Mouse (Mus musculus): ENCODE data around the gene Sytl2.

Gene Sytl2

DNA sequence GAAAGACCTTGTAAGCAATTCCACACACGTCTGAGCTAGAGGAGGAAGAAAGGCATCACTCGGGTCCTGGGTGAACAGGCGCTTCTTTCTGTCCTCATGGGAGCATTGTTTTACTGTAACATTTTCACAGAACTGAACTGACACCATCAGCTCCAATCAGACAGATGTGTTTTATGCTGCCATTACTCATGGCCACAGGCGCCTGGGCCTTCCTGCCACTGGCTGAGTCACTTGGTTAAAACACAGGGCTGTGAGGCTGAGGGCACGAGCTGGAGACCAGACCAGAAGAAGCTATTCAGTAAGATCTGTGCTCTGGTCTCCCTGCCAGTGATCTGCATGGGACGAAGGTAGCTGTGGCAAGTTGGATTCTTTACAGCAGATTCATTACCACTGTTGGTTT is 6.0 kb downstream of the Sytl2 start:
- DNase-seq (ENCODE audit: low read depth, low spot score): no peak

DNA sequence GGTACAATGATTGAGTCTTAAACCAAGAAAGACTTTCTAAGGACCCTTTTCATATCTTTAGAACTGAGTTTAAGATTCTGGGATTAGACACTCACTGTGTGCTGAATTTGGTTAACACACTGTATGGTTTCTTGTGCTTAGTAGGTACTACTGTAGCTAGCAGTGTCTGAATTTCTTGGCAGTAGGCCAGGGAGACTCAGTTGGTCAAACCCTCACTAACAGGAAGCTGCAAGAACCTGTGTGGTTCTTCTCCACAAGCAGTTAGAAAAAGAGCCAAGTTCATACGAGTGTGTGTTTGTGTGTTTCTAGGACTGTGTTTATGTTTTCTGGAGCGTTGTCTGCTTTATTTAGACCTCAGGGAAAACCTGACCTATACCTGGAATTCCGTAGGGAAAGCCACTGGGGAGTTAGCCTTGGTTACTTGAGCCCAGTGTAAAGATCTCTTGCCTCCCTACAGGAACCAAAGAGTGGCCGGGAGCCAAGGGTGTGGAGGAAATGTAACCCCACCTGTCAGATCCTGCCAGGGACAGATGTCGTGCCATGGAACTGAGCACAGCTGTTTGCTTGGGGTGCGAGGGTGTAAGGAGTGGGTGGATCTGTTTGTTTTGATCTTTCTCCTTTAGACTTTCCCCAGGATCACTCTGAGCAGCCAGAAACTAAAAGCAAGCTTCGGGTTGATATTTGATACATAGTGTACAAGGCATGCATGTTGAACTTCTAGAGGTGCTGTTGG is 10.3 kb downstream of the Sytl2 start:
- DNase-seq (ENCODE audit: low read depth, low spot score): no peak

DNA sequence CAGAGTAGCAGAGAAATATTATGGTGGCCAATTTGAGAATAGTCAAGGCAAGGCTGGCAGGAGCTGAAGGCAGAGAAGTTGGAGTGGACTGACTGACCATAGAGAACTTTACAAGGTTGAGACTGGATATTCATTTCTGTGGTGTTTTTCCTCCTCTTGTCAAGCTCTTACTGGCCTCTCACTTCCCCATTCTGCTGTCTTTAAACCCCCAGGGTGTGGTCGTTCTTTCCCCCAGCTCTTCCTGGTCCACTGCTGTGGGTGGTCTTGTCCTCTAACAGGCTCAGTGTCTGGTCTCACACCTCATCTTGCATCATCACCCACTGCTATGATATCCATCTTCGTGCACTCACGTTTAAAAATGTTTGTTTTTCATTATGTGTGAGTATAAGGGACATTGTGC is 11.4 kb downstream of the Sytl2 start:
- DNase-seq (ENCODE audit: low read depth, low spot score): no peak

DNA sequence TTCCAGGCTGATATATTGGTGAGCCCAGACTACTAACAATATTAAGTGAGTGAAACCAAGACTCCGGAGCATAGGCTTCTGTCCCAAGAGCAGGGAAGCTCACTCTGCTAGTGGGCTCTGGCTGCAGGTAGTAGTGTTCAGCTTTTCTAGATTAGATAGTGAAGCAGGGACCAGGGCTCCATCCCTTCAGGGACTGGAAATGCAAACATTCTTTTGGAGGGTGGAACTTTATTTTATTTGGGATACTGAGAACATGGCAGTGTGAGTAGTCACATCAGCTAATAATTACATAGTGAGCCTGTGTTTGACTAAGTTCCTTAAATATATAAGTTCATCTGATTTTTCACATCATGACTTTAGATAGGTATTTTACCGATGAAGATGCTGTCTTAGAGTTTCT is 14.8 kb downstream of the Sytl2 start:
- no peak for DNase-seq (ENCODE audit: low read depth, low spot score)

DNA sequence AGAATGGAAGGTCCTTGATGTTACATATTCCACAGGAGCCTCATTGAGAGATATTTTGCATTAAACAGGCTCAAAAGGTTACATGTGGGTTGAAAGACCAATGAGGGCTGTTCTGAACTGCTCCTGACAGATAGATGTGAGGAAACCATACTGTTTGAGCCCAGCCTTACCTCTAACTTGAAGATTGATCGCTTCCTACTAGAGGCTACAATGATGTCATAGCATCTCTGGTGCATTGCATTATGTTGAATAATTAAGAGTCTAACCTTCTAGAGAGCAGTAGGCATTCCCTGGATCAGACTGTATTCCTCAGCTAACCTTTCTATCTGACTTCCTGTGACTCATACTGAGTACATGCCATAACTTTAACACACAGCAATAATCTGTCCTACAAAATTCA is 17.4 kb downstream of the Sytl2 start:
- DNase-seq (ENCODE audit: low read depth, low spot score): no peak

DNA sequence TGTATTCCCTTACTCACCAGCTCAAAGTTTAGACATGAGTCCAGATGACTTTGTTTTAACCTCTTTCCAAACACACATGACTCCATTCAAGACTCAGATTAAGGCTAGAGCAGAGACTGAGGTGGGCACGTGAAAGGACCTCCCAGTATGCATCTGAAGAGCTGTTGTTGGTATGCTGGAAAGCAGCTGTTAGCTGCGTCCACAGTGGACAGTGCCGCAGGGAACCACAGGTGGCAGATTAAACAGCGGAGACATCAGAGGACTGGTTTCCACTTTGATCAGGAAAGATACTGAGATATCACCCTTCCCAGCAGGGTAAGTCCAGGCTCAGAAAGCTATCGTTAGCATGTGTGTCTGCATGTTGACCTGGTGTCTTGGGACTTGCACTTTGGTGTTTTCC is 18.1 kb downstream of the Sytl2 start:
- DNase-seq (ENCODE audit: low read depth, low spot score): no peak

DNA sequence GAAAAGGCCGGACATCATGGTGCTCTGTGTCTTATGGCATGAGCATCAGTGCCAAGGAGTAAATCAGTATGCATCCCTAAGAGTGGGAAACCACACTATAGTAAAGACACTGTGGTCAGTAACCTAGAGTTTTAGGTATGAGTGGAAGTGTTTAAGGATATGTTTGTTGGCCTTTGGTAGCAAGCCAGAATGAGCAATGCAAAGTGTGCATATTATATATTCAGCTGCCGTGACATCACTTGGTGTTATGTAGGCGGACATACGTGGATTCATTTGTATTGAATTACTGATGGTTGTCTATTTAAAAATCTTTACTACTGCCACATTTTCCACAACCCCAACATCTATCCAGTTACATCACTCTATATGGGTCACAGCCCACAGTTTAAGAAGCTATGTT is 23.1 kb downstream of the Sytl2 start:
- no peak for DNase-seq (ENCODE audit: low read depth, low spot score)

DNA sequence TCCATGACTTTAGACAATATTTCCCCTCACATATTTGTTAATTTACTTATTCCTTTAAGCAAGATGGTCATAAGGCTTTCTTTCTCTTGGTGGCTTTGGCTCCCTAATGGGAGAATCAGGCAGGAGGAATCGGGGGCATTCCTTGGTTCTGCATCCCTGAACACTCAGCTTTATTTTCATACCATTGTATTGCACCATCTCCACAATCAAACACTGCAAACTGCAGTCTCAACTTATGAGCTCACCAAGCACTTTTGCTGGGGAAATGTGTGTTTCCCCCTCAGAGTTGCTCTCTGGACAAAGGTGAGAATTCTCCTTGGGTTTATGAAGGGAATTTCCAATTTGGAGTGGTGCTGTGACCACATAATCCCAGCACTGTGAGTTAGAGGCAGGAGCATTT is 28.1 kb downstream of the Sytl2 start:
- no peak for DNase-seq (ENCODE audit: low read depth, low spot score)

DNA sequence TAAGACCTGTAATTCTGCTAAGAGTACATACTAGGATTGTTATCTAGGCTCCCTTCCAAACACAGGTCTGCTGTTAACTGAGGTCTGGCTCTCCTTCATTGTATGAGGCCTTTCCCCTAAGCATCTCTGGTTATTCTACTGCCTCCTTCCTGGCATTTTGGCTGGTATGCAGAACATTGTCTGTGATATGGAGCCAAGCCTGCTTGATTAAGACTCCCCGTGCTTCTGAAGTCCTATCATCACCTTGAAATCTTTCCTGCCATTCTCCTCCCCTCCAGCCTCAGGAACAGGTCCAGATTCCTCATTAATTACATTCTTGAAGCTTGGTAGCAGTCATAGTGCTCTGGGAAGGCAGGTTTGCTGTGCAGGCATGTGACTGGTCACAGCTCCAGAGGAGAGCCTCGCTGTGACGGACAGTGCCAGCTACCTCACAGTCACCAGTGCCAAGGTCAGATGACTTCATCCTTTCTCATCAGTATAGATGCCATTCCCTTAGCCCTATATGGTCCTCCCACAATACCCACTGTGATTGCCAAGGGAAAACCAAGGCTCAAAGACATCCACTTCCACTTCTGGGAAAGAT is 30.5 kb downstream of the Sytl2 start:
- no peak for DNase-seq (ENCODE audit: low read depth, low spot score)

DNA sequence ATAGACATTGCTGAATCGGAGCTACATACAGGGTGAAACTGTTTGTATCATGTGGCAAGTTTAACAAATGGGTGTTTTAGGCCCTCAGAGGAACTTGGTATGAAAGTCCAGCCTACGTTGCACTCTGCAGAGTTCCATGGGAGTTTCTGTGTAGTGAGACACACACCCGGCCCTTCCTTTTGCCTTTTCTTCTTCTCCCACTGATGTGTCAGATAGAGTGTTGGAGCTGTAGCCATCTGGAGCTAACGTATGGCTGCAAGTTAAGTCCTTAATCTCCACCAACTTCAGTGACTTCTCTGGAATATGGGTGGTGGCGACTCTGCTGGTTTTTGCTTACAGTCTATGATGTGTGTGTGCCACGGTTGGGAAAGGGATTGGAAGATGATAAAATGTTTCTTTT is 32.3 kb downstream of the Sytl2 start:
- no peak for DNase-seq (ENCODE audit: low read depth, low spot score)

DNA sequence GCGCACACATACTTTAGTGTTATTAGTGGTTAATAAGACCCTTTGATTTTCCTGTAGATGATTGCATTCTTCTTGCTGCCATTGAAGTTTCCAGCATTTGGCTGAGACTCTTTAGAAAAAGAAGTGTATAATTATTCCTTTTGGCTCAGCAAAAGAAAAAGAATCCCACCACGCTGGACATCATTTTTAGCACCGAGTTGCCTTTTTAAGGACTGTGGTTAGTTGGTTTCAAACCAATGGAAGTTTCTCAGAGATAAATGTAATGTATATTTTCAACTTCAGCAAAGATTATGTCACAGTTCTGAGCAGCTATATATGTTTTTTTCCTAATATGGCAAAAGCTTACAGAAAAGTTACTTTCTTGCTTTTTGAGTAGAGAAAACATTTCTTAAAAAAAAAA is 32.8 kb downstream of the Sytl2 start:
- no peak for DNase-seq (ENCODE audit: low read depth, low spot score)

DNA sequence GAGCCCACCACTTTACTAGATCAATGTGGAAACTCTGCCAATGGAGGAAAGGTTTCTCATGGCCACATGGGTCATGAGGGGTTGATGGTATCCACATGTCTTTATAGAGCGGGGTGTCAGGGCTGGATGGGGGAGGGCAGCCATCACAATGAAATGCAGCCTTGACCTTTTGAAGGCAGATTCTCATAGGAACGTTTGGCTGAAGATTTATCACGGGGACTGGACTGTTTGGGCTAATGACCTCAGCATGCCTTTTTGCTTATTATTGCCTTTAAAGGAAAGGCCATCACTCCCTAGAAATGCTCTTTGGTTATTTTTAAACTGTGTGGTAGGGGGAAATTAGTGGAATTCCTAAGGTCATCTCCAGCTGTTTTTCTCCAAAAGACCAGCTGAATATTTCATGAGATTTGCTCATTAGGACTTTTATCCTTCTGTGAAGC is 33.7 kb downstream of the Sytl2 start:
- DNase-seq (ENCODE audit: low read depth, low spot score): no peak

DNA sequence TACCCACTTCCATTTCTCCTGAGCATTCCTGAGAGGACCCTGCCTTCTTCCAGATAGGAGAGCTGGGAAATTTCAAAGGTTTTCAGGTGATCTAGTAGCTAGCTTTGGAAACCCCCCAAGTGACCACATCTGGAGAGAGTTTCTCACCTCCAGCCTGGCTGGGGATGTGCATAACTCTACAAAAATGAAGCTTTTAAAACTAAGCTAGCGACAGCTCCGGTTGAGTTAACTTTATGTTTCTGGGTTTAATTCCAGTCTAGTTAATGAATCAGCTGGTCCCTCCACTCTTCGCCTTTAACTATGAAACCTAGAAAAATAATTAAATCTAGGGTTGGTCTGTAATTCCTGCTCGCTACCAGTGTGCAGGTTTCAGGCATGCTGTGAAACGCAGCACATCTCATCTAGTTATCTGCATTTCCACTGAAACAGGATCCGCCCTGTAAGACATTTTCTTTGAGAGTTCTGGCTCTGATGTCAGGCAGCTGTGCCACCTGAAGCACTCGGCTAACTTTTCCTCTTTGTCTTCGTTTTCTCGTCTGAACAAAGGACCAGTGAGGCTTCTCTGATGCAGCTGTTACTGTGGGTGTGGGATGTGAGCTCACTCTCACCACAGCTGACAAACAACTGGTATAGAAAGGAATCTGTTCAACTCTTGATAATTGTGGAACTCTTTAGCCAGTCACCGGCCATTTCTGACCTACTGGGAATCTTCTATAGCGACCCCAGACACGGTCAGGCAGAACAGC is 39.3 kb downstream of the Sytl2 start:
- DNase-seq (ENCODE audit: low read depth, low spot score): no peak

DNA sequence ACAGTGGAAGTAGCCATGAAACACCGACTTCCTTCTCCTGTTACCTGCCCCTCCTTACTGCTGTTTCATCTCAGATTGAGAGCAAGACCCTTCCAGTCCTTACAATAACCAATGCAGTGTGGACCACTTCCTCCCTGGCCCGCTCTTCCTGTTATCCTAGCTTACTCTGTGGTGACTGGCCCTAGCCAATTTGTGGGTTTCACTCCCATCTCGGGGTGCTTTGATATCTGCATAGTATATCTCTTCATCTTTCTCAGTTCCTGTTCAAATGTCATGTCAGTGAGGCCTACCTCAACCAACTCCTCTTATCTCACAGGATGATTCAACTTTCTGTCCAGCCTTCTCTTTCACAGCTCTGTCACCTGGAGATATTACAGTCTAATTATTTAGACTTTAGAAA is 42.9 kb downstream of the Sytl2 start:
- DNase-seq (ENCODE audit: low read depth, low spot score): no peak

DNA sequence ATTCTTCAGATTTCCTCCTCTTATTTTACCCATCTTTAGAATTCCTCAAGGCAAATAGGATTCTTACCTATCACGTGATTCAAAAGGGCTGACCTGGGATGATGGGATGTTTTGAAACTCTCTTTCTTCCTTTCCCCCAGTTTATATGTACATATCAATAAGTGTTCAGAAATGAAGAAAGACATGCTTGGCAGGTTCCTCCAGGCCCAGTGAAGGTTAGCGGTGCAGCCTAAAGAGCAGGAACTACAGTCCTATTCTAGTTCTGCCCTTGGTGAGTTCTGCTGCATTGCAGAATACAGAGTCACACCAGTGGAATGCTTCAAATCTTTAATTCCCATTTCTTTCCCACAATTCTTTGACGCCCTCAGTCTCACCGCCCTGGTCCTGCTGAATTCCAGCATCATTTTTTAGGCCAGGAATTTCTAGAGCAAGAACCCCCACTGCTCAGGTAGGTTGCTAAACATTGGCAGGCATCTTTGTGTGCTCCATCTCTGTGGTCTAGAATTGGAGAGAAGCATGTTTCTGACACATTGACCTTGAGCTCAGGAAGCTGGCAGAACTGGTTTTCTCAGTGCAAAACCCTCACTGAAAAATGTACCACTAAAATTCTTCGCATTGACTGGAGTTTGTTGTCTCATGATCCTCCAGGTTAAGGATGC is 45.9 kb downstream of the Sytl2 start:
- DNase-seq (ENCODE audit: low read depth, low spot score): no peak

DNA sequence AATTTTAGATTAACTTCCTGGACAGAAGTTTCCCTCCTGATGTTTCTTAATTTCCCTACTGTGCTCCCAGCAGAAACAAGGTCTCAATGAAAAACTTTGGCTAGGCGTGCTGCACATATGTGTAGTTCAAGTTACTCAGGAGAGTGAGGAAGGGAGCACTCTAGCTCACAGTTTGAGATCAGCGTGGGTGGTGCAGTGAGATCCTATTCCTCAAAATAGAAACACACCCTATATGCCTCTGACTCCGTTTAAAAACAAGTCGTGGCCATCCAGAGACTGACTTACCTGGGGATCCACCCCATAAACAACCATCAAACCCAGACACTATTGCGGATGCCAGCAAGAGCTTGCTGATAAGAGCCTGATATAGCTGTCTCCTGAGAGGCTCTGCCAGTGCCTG is 47.0 kb downstream of the Sytl2 start:
- no peak for DNase-seq (ENCODE audit: low read depth, low spot score)

DNA sequence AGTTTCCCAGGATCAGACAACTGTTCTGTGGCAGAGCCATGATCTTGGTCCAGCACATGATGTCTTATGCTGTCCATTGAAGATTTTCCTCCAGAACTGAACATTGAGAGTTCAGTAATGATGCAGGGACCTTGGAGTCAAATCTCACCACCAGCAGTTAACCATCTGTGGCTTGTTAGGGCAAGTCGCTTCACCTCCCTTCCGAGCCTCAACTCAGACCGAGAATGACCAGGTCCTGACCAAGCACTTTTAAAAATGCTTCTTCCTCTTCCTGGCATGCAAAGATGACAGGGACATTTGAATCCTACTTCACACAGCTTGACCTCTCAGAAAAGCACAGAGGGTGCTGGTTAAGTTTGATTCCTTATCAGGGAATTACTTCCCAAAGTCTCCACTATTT is 50.1 kb downstream of the Sytl2 start:
- no peak for DNase-seq (ENCODE audit: low read depth, low spot score)

DNA sequence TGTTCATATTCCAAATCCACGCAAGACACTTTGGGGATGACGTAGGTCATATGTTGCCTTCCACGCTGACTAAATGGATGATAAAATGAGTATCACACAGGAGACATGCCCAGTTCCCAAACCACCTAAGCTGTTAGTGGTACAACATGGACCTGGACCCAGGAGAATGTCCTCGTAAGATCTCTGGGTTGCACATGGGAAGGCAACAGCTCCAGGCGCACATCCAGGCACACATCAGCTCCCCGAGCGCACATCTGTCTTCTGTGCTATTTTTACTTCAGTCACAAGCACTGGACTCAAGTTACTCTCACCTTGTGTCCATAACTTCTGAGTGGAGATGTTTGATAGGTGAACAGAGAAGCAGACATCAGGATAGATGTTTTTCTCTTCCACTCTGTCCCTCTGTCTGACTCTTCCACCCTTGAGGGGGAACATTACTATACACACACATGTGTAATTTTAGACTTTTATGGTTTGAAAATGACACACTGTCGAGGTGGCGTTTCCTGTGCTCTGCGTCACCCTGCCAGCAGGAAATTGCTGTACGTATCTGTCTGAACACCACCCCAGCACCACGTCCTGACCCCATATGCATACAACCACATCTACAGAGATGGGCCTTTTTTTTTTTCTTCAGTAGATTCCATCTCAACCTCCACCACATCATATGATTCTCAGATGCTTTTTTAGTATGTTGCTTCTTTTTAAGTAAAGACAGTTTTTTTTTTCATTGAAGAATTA is 51.6 kb downstream of the Sytl2 start:
- DNase-seq (ENCODE audit: low read depth, low spot score): no peak

DNA sequence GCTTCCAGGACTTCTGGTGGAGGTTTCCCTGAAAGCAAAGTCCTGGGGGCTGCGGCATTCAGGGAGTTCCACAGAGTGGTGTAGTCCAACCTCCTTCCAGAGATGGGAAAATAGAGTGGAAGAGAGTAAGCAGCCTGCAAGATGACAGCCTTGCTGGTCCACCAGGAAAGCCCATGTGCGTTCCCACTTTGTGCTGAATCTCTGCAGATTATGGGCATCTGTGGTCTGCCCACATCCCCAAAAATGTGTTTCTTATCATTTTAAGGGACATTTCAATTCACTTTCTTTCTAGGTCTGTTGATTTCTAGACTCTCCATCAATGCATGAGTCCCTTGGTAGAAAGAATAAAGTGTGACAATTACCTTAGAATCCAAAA is 52.2 kb downstream of the Sytl2 start:
- DNase-seq (ENCODE audit: low read depth, low spot score): no peak

DNA sequence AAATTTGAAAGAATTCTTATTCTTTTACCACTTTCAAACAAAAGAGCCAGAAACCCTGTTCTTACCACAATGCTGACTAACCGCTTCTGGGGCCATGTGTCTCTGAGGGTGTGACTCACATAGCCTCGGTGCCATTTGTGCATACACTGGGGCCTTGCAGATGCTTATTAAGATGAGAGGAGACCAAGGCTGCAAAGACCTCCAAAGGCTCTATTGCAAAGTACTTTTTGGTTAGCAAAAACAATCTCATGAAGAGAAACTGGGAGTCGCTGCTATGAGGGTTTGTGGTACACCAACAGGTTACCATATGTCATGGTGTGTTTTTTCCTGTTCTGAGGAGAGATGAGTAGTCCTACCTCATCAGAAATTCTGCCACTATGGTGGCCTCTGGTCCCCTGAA is 53.4 kb downstream of the Sytl2 start:
- DNase-seq (ENCODE audit: low read depth, low spot score): no peak

DNA sequence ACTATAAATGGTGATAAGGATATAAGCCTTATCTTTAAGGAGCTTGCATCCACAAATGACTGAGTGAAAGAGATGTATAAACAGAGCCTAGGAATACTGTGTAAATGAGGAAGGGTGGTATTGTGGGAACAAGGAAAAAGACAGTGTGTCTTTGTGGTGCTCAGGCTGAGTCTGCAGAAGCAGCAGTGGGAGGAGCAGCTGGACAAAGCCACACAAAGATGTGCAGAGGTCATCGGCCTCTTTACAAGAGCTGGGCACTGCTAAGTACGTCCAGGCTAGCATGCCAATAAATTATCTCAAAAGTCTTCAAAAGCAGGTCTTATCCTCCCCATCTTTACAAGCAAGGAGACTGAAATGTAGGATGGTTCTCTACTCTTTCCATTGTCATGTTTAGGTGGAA is 53.9 kb downstream of the Sytl2 start:
- no peak for DNase-seq (ENCODE audit: low read depth, low spot score)

DNA sequence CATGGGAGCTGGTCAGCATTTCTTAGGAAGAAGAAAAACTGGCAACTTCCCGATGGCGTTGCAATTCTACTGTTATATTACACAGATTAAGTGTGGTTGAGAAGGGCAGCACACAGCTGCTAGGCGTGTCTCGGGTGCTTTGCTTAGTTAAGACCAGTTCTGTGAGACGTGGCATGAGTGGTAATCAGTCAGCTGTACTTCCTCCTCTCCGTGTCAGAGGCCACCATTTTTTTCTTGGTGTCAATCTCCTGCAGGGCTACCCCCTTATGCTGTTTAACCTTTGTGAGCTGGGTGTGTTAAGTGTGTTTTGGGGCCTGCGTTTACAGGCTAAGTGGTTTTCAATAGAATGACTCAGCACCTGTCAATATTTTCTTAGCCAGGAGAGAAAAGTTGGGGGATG is 60.7 kb downstream of the Sytl2 start:
- DNase-seq (ENCODE audit: low read depth, low spot score): no peak

Data from retina, adult 2 months (tissue).